Mouse (Mus musculus): Measurements from ENCODE around the gene Mtfmt. TPM values are rescaled to one million over a fixed set of nuclear protein-coding genes. Genes with fewer than 3 reads are reported as not detected.

Mtfmt gene
- total RNA-seq, 2 experiments from 2014 or later: 13.4 to 14.2 TPM

- no peak for DNase-seq
Observed at GRCm38 (mm10) chr9:65427511-65427910, 8.1 kb upstream of the Mtfmt start.

DNA sequence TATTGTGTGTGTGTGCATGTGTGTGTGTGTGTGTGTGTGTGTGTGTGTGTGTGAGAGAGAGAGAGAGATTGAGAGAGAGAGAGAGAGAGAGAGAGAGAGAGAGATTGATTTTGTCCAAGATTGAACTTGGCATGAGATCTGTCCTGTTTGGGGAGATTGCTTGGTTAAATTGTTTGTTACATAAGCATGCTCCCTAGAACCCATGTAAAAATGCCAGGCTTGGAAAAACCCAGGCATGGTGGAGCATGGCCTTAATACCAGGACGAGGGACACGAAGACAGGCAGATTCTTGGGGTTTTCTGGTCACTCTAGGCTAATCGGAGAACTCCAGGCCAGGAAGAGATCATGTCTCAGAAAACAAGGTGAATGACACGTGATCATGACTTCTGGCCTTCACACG, 7.6 kb upstream of the Mtfmt start:
- DNase-seq: no peak

- no peak for DNase-seq
Observed at GRCm38 (mm10) chr9:65430401-65430800, 5.2 kb upstream of the Mtfmt start.

DNA sequence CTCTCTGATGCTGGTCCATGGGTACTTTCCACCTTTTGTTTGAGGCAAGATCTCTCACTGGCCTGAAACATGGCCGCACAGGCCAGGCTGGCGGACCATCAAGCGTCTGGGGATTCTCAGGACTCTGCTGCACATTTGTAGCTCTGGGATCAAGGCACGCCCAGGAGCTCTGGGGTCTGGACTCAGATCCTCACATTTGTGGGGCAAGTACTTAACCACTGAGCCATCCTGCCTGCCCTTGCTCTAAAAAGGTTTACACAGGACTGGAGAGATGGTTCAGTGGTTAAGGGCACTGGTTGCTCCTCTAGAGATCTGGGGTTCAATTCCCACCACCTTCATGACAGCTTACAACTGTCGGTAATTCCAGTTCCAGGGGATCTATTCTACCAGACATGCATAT, 4.7 kb upstream of the Mtfmt start:
- DNase-seq: no peak

DNA sequence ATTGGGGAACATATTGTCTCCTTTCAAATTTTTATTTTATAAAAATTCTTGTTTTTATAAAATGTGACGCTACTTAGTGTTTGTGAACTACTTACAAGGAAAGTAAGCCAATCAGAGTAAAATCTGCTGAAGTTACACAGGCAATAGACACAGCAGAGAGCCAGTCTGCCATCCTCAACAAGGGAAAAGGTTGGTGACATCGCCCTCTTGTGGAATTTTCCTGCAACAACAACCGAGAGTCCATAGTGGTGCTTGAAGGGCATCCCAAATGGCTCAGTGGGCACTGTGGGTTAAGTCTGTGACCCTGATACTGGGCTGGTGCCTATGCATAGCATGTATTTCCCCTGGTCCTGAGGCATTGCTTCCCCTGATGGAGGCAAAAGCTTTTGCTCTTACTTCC, 3.3 kb upstream of the Mtfmt start:
- DNase-seq: peak; percentile 82 to 86

- DNase-seq: peak; percentile 56 to 69
Observed at GRCm38 (mm10) chr9:65434140-65434539, 1.4 kb upstream of the Mtfmt start.

GRCm38 (mm10) chr9:65435211-65435610, 371 bp upstream of the Mtfmt start:
- no peak for DNase-seq

DNA sequence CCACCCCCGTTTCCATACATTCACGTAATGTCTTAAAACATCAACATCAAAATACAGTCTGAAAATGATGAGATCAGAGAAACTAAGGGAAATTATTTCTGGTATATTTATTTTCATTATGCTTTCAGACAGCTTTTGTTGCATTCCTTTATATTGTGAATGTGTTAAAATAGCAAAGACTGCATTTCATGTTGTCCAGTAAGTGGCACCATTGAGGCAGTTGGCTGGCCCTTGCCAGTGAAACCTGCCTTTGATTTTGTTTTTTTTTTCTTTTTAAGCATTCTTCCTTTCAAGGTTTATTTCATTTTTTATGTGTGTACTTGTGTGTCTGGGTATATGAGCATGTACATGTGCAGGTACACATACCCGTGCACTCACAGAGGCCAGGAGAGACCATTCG, 9.1 kb downstream of the Mtfmt start:
- DNase-seq: no peak

DNA sequence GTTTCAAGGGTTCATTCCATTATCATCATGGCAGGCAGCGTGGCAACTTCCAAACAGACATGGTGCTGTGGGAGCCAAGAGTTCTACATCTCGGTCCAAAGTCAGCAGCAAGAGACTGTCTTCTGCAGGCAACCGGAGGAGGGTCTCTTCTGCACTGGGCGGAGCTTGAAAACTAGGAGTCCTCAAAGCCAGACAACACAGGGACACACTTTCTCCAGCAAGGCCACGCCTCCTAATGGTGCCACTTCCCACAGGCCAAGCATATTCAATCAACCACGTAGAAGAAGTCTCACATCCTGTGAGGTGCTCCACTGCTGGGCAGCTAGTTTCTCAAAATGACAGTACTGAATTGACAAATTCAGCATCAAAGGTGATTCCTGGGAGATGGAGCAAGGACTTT, 12.4 kb downstream of the Mtfmt start:
- no peak for DNase-seq

GRCm38 (mm10) chr9:65458975-65459374, 23.4 kb downstream of the Mtfmt start:
- DNase-seq: no peak

DNA sequence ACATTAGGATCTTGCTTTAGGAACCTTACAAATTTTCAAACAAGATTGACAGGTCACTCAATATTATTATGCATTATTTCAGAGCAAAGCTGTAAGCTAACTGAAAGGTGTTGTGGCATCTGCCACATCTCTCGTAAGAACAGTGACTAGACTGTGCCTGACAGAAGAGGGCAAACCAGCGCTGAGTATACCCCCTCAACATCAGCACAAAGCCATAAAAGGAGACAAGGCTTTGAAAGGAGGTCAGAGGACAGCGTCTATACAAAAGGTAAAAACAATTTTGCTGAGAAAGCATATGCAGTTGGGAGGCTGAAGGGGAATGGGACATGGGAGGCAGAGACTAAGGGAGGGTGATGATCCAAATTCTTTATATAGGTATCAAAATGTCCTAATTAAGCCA, 24.6 kb downstream of the Mtfmt start:
- no peak for DNase-seq

- peak; percentile 98 for DNase-seq
Observed at GRCm38 (mm10) chr9:65460732-65461442, 25.3 kb downstream of the Mtfmt start, which contains the start of gene Spg21. Spg21 (plus strand) TSS chr9:65460947.

GRCm38 (mm10) chr9:65462544-65462943, 27.0 kb downstream of the Mtfmt start:
- no peak for DNase-seq

DNA sequence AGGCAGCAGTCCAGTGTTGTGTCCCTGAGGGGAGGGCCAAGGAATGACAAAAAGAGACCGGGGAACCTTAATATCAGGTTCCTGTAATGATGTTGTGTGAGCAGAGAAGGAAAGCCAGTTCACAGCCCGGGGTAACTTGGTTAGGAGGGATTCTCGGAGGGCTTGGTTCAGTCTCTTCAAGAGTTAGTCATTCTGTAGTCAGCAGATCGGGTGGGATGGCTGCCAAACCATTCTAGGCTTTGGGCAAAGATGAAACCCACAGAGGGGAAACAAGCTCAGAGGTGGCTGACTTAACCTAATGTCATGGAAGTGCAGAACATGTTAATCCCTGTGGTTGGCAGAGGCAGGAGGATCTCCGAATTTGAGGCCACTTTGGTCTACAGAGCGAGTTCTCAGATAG, 28.6 kb downstream of the Mtfmt start:
- peak; percentile 82 to 85 for DNase-seq

- no peak for DNase-seq
Observed at GRCm38 (mm10) chr9:65465241-65465640, 29.7 kb downstream of the Mtfmt start.

GRCm38 (mm10) chr9:65467686-65468085, 32.1 kb downstream of the Mtfmt start:
- peak; percentile 17 to 40 for DNase-seq

DNA sequence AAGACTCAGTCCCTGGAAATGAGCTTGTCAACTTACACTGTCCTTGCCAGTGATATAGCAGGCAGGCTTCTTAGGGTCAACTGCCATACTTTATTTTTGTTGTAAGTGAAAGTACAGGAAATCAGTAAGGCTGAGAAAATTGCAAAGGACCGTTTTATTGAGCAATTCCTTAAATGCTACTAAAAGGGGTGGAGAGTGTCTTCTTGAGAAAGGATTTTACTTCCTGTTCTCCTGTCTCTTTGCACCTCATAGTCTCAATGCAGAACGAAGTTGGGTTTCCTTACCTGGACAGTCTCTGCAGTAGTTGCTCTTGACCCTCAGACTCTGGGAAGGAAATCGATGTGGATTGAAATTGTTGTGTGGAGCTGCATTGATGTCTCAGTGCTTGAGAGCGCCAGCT, 37.2 kb downstream of the Mtfmt start:
- no peak for DNase-seq

DNA sequence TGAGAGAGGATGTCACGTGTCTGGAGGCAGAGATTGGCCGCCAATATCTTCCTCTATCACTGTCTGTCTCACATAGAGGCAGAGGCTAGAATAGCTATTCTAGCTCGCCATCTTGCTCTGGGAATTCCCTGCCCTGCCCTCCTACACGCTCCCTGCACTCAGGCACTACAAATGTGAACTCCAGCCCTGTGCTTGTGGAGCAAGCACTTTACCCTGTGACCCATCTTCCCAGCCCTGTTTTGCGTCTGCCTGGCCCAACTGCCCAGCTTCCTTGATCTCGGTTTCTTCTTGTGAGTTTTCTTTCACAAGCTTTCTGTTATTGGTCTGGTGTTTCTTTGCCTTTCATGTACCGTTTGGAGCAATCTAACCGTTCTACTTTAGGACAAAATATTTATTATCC, 43.6 kb downstream of the Mtfmt start:
- no peak for DNase-seq

GRCm38 (mm10) chr9:65480071-65480470, 44.5 kb downstream of the Mtfmt start:
- no peak for DNase-seq

- no peak for DNase-seq
Observed at GRCm38 (mm10) chr9:65491476-65491875, 55.9 kb downstream of the Mtfmt start.

DNA sequence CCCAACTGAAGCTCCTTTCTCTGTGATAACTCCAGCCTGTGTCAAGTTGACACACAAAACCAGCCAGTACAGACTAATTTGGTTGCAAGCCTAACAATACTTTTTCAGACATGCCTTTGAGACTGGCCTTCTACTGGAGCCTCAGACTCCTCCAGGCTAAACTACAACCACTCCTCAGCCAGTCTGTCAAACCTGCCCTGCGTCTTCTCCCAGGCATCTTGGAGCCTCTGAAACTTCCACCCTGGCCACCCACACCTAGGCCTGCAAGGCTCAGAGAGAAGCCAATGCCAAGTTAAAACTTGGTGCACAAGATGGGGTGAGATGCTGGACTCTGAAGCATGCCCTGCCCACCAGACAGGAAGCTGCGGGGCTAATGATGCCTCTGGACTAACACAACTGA, 56.8 kb downstream of the Mtfmt start:
- DNase-seq: no peak

- DNase-seq: no peak
Observed at GRCm38 (mm10) chr9:65492851-65493250, 57.3 kb downstream of the Mtfmt start.

DNA sequence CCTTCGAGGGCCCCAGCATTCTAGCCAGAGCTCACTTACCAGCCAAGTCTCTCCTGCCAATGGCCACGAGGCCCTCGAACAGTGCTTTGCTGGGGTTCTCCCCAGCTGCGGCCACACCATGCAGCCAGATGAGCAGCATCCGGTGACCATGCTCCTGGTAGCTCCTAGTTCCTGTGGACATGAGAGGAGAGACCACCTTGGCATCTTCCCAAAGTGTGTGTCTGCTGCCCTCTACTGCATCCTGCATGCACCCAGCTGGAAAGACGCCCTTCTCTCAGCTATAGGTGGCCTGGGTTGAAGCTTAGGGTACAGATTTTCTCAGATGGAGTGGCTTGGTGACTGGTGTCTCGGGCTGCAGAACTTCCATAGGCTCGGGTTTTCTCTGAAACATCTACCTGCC, 66.6 kb downstream of the Mtfmt start:
- no peak for DNase-seq
